Mouse (Mus musculus) liver, embryonic 11.5 days (tissue): Measurements from ENCODE around the gene Lrrc66. TPM values are rescaled to one million over a fixed set of nuclear protein-coding genes. Genes with fewer than 3 reads are reported as not detected.

Experiments
- ATAC-seq: fragments of 200-750 bp; cut with Nextera tagmentation; replicated peaks from 2 replicates; pipeline ENCODE4 v1.8.0; 2017; ENCODE audit warnings: moderate number of reproducible peaks, mild to moderate bottlenecking, moderate TSS enrichment, moderate library complexity; ENCODE audit not compliant: low FRiP score
- DNase-seq: peaks from one replicate; pipeline ENCODE4 v3.0.0-alpha.2; 2017; ENCODE audit warnings: low spot score
- H3K27ac ChIP-seq: fragments of 300-500 bp; sonication (generic); 2 replicates; pipeline ENCODE4 v1.5.1; 2014; ENCODE audit warnings: mild to moderate bottlenecking, low read depth, low read length, control low read depth
- H3K27me3 ChIP-seq: fragments of 300-500 bp; sonication (generic); replicated peaks from 2 replicates; pipeline ENCODE4 v1.6.1; 2014; ENCODE audit warnings: low read length, mixed read lengths; ENCODE audit not compliant: control insufficient read depth, insufficient read depth
- H3K36me3 ChIP-seq: fragments of 300-500 bp; sonication (generic); 2 replicates; pipeline ENCODE4 v1.6.1; 2014; ENCODE audit warnings: mild to moderate bottlenecking, low read length, moderate library complexity, mixed read lengths; ENCODE audit not compliant: control insufficient read depth, insufficient read depth
- H3K4me1 ChIP-seq: fragments of 300-500 bp; sonication (generic); replicated peaks from 2 replicates; pipeline ENCODE4 v1.6.1; 2014; ENCODE audit warnings: low read length, mixed read lengths; ENCODE audit not compliant: control insufficient read depth, insufficient read depth
- H3K4me2 ChIP-seq: fragments of 300-500 bp; sonication (generic); 2 replicates; pipeline ENCODE4 v1.6.1; 2014; ENCODE audit warnings: mild to moderate bottlenecking, control low read depth, moderate library complexity
- H3K4me3 ChIP-seq: fragments of 300-500 bp; sonication (generic); 2 replicates; pipeline ENCODE4 v1.5.1; 2014; ENCODE audit warnings: low read depth, low read length, control low read depth
- H3K9ac ChIP-seq: fragments of 300-500 bp; sonication (generic); 2 replicates; pipeline ENCODE4 v1.6.1; 2014; ENCODE audit warnings: low read depth, low read length, control low read depth
- H3K9me3 ChIP-seq: fragments of 300-500 bp; sonication (generic); 2 replicates; pipeline ENCODE4 v1.6.1; 2016; ENCODE audit warnings: low read length, inconsistent platforms, mixed read lengths; ENCODE audit not compliant: control insufficient read depth
- WGBS: fragments of 180-500 bp; shearing (Covaris S2); extraction: QIAGEN DNeasy Blood & Tissue Kit; methylation state at CpG from one replicate; pipeline ENCODE4 v1.1.7; 2014; 5-methylcytosine and 5-hydroxymethylcytosine counted together
- polyA plus RNA-seq: library from polyadenylated mRNA; unstranded; fragments of >200 nt; fragmentation: Nextera tagmentation; extraction: Ambion mirVana; gene quantifications from 2 replicates; pipeline ENCODE4 v1.2.1, GENCODE M21; 2014

Gene Lrrc66
- polyA plus RNA-seq, 1 experiment from 2014 or later: 0.74 TPM

- WGBS: 80% methylated on average over 15 of the region's 15 CpGs
- Histone ChIP-seq H3K9ac (no peak overlapping the region), H3K27ac (no peak overlapping the region), H3K4me2 (no peak overlapping the region), H3K4me1 (peaks cover 6% of the 10 kb centered on the region), H3K36me3 (no peaks in the 10 kb centered on the region), H3K4me3 (no peak overlapping the region), H3K9me3 (no peaks in the 10 kb centered on the region), H3K27me3 (no peaks in the 10 kb centered on the region)
- ATAC-seq (no peak), DNase-seq (no peak)
Measured at GRCm38 (mm10) chr5:73627991-73628390, 4.3 kb downstream of the Lrrc66 start.

- no peak overlapping the region for H3K4me3 ChIP-seq
- no peaks in the 10 kb centered on the region for H3K36me3 ChIP-seq
- no peak overlapping the region for H3K9ac ChIP-seq
- no peaks in the 10 kb centered on the region for H3K9me3 ChIP-seq
- H3K27me3 ChIP-seq: no peaks in the 10 kb centered on the region
- WGBS: 64% methylated on average over 4 of the region's 4 CpGs
- peaks cover 6% of the 10 kb centered on the region for H3K4me1 ChIP-seq
- ATAC-seq (no peak), DNase-seq (no peak)
- H3K27ac ChIP-seq: no peak overlapping the region
- no peak overlapping the region for H3K4me2 ChIP-seq
Measured at GRCm38 (mm10) chr5:73627559-73627958, 4.8 kb downstream of the Lrrc66 start.

GRCm38 (mm10) chr5:73626842-73627241 is 5.5 kb downstream of the Lrrc66 start:
- ATAC-seq (no peak), DNase-seq (no peak)
- WGBS: 89% methylated on average over 7 of the region's 7 CpGs
- H3K4me1 ChIP-seq: peaks cover 3% of the 10 kb centered on the region; the same call in 1 of the 2 replicates
- H3K9me3 ChIP-seq: no peaks in the 10 kb centered on the region
- H3K4me3 ChIP-seq: no peak overlapping the region
- H3K36me3 ChIP-seq: no peaks in the 10 kb centered on the region
- no peaks in the 10 kb centered on the region for H3K27me3 ChIP-seq
- no peak overlapping the region for H3K4me2 ChIP-seq
- no peak overlapping the region for H3K9ac ChIP-seq
- no peak overlapping the region for H3K27ac ChIP-seq

GRCm38 (mm10) chr5:73625505-73625904 is 6.8 kb downstream of the Lrrc66 start:
- 65% methylated on average over 1 of the region's 1 CpGs for WGBS
- H3K4me1 ChIP-seq: no peaks in the 10 kb centered on the region; the same call in 1 of the 2 replicates
- no peak overlapping the region for H3K4me3 ChIP-seq
- ATAC-seq (no peak), DNase-seq (no peak)
- no peaks in the 10 kb centered on the region for H3K27me3 ChIP-seq
- H3K9ac ChIP-seq: no peak overlapping the region
- no peak overlapping the region for H3K4me2 ChIP-seq
- no peaks in the 10 kb centered on the region for H3K9me3 ChIP-seq
- no peak overlapping the region for H3K27ac ChIP-seq
- no peaks in the 10 kb centered on the region for H3K36me3 ChIP-seq

- ATAC-seq: no peak
- H3K4me3 ChIP-seq: no peak overlapping the region
- DNase-seq: no peak
- no peak overlapping the region for H3K27ac ChIP-seq
- 72% methylated on average over 1 of the region's 1 CpGs for WGBS
- no peaks in the 10 kb centered on the region for H3K27me3 ChIP-seq
- no peaks in the 10 kb centered on the region for H3K9me3 ChIP-seq
- no peak overlapping the region for H3K4me2 ChIP-seq
- no peak overlapping the region for H3K9ac ChIP-seq
- no peaks in the 10 kb centered on the region for H3K4me1 ChIP-seq
- H3K36me3 ChIP-seq: no peaks in the 10 kb centered on the region
Measured at GRCm38 (mm10) chr5:73618969-73619368, 13.4 kb downstream of the Lrrc66 start.

- H3K9me3 ChIP-seq: no peaks in the 10 kb centered on the region
- 60% methylated on average over 7 of the region's 7 CpGs for WGBS
- ATAC-seq: no peak
- no peaks in the 10 kb centered on the region for H3K27me3 ChIP-seq
- H3K9ac ChIP-seq: no peak overlapping the region
- no peak overlapping the region for H3K4me2 ChIP-seq
- no peak for DNase-seq
- no peaks in the 10 kb centered on the region for H3K36me3 ChIP-seq
- H3K27ac ChIP-seq: no peak overlapping the region
- no peak overlapping the region for H3K4me3 ChIP-seq
- no peaks in the 10 kb centered on the region for H3K4me1 ChIP-seq
Measured at GRCm38 (mm10) chr5:73615211-73615610, 17.1 kb downstream of the Lrrc66 start.

- H3K27me3 ChIP-seq: no peaks in the 10 kb centered on the region
- H3K4me3 ChIP-seq: no peak overlapping the region
- H3K9me3 ChIP-seq: no peaks in the 10 kb centered on the region
- WGBS: 87% methylated on average over 8 of the region's 8 CpGs
- DNase-seq (no peak), ATAC-seq (no peak)
- no peak overlapping the region for H3K4me2 ChIP-seq
- H3K27ac ChIP-seq: no peak overlapping the region
- H3K4me1 ChIP-seq: no peaks in the 10 kb centered on the region
- no peaks in the 10 kb centered on the region for H3K36me3 ChIP-seq
- no peak overlapping the region for H3K9ac ChIP-seq
Measured at GRCm38 (mm10) chr5:73613296-73613695, 19.0 kb downstream of the Lrrc66 start.

- Histone ChIP-seq H3K4me3 (no peak overlapping the region), H3K9me3 (no peaks in the 10 kb centered on the region), H3K36me3 (no peaks in the 10 kb centered on the region), H3K27me3 (no peaks in the 10 kb centered on the region), H3K27ac (no peak overlapping the region), H3K4me2 (no peak overlapping the region), H3K9ac (no peak overlapping the region), H3K4me1 (no peaks in the 10 kb centered on the region)
- 84% methylated on average over 4 of the region's 4 CpGs for WGBS
- no peak for DNase-seq
- no peak for ATAC-seq
Measured at GRCm38 (mm10) chr5:73611071-73611470, 21.3 kb downstream of the Lrrc66 start.

GRCm38 (mm10) chr5:73604964-73605363 is 27.4 kb downstream of the Lrrc66 start:
- H3K4me2 ChIP-seq: no peak overlapping the region
- DNase-seq (no peak), ATAC-seq (no peak)
- H3K4me3 ChIP-seq: no peak overlapping the region
- H3K27ac ChIP-seq: no peak overlapping the region
- H3K27me3 ChIP-seq: no peaks in the 10 kb centered on the region
- H3K9me3 ChIP-seq: no peaks in the 10 kb centered on the region
- WGBS: 85% methylated on average over 6 of the region's 6 CpGs
- H3K9ac ChIP-seq: no peak overlapping the region
- no peaks in the 10 kb centered on the region for H3K4me1 ChIP-seq
- H3K36me3 ChIP-seq: no peaks in the 10 kb centered on the region
